Mouse (Mus musculus) layer of hippocampus, postnatal 10 days (tissue): Measurements from ENCODE around the gene 4930583I09Rik. TPM values are rescaled to one million over a fixed set of nuclear protein-coding genes. Genes with fewer than 3 reads are reported as not detected.

Experiments
- DNase-seq, 2 experiments: peaks; one replicate each; pipeline ENCODE4 v3.0.0; 2021; ENCODE audit warnings: low spot score in 2 of 2
- total RNA-seq, 2 experiments: library from RNA; stranded (reverse); gene quantifications; 2 replicates each; pipeline ENCODE4 v1.2.3; 2021

4930583I09Rik gene
- total RNA-seq, 2 experiments from 2014 or later, result not detected

DNA sequence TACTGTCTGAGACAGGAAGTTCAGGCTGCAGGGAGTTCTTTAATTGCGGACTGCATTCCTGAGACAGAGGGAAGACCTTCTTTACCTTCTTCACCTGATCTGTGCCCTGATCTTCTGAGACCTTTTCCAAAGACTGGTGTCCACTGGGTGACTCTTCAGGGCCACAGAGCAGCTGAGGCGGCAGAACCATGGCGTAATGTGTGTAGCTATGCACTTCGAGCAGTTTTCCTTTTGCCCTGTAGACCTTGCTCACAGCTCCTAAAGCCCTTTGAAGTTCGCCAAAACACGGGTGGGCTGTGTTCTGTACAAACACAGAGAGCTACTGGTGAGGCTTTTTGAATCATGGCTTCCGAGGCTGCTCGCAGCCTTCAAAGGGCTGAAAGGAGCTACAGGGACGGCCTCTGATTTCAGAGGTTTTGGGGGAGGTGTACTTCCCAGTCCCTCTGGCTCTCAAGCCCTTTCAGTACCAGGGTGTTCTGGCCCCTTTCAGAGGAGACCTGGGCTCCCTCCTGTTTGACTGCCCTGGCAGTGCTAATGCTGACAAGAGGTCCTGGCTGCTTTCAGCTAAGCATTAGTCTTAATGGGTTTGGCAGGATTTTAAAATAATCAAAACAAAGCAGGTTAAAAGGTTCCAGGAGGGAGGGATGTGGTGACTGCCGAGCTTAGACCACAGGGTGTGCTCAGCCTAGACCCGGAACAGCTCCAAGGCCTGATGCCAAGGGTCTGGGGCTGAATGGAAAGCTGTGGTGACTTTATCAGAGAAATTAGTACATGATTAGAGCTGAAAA, 33.5 kb downstream of the 4930583I09Rik start:
- no peak for DNase-seq

DNA sequence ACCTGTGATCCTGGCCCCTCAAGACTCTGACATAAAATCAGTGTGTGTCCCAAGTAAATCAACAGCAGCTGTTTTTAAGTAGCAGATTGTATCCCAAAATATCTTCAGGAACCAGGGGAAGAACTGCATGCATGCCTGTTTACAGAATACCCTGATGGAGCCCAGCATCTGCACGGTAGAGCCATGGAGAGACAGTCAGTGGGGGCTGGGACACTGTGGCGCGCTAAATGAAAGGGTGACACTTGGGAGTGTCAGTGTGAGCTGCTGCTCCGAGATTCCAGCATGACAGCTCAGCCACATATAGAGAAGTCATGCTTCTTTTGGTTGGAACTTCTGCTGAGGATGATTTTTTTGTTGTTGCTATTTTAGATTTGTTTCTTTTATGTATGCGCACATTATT, 43.2 kb downstream of the 4930583I09Rik start:
- no peak for DNase-seq

DNA sequence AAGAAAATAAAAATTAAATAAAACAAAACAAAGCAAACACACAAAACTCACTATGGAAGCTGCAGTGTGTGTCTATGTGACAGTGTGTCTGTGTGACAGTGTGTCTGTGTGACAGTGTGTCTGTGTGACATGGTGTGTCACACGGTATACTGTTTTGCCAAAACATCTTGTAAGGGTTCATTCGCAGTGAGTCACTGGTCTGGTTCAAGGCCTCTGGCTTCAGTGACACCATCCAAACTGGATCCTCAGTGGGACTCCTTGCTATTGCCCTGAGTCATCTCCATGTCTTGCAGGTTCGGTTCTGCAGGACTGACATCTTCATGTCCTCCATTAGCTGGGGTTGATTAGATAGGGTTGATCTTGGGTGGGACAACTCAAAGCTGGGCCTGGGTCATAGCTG, 43.8 kb downstream of the 4930583I09Rik start:
- no peak for DNase-seq

GRCm38 (mm10) chr17:64789175-64789574, 46.7 kb downstream of the 4930583I09Rik start:
- DNase-seq, result no peak

DNA sequence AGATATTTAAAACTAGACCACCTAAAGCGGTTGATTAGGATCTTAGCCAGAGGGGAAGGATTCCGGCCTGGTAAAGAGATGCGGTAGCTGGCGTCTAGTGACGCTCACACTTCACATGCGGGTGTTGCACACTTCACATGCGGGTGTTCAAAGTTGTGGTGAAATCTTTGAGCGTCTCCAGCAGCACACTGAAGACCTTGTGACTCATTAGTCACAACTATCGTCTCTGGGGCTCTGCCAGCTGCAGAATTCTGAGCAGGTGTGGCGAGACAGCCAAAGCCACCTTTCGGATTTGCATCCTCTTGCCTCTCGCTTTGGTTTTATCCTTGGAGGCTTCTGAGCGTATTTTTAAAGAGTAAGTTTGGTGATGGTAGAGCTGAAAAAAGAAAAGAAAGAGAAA, 47.6 kb downstream of the 4930583I09Rik start:
- no peak for DNase-seq

GRCm38 (mm10) chr17:64785961-64786360, 49.9 kb downstream of the 4930583I09Rik start:
- DNase-seq, result no peak

Other genes with a start within 250 kb of the 4930583I09Rik start
- gene Man2a1, start 235.3 kb downstream of the 4930583I09Rik start, total RNA-seq, result 10 to 100 TPM; 18.6 to 20.3 TPM